Mouse (Mus musculus): ENCODE measurements around the gene Chd6.
"Not testable (repeated sequence)": the region's sequence is repeated elsewhere in the genome, so short reads cannot be mapped to it uniquely, and the experiment has no call there.

Chd6 gene

DNA sequence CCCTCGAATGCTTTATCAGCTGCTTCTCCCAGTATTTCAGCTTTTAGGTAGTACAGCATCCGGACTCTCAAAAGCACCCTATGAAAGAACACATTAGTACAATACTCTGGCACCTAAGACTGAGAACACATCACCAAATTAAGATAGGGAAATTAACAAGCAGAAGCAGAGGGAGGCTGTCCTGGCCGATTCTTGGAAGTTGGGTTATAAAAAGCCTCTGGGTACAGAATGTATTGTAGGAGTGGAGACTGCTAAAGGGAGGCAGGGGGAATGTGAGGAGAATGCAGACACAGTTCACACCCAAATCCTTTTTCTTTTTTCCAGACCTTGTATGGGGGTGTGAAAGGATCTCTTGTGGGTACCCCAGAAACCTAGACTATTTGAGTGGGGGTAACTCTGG is 126.2 kb downstream of the Chd6 start:
- no peak for DNase-seq (ENCODE audit: low spot score)

DNA sequence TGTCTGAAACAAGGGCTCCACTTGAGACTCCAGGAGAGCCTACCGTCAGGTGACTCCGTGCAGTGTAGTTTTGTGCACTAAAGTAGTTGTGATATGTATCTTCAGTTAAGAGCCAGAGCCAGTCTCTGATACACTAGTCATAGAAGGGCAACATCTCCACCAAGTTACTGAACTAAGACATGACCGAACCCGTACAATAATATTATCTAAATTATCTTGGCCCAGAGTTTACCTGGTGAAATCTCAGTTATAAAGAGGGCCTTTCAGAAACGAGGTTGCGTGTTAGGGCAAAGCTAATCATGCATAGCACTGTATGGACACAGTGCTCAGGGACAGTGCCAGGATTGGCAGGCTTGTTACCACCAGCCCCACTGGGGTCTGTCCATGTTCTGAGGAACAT is 127.1 kb downstream of the Chd6 start:
- DNase-seq (ENCODE audit: low spot score) = no peak

DNA sequence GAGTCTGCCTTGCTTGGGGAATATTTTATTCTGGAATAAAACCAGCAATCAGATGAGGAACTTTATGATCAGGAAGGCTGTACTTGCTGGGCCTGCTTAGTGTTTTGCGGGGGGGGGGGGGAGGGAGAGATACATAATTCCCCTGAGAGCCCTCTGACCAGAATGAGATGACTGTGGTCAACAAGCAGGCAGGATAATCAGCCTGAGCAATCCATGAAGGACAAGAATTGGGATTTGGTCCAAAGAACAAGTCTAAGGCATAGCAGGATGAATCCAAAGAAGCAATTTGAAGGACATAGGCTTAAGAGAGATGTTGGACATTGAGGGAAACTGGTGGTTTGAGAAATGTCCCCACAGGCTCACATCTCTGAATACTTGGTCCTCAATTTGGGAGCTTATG is 130.2 kb downstream of the Chd6 start:
- DNase-seq (ENCODE audit: low spot score) = no peak

DNA sequence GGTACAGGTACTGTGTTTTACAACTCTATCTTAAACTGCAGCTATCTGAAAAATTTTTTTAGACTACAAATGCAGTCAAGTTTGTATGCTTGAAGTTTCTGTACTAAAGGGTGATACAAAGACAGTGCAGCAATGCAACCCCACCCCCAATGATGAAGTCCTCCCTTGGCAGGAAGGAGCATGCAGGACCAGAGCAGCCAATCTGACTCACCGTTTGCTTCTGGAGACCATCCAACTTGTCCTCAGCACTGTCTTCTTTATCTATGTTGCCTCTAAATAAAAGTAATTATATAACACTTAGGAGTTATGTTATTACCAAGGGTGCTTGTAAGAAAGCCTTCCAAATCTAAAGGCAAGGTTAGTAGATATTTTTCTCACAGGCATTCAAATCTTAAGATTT is 131.6 kb downstream of the Chd6 start:
- no peak for DNase-seq (ENCODE audit: low spot score)

DNA sequence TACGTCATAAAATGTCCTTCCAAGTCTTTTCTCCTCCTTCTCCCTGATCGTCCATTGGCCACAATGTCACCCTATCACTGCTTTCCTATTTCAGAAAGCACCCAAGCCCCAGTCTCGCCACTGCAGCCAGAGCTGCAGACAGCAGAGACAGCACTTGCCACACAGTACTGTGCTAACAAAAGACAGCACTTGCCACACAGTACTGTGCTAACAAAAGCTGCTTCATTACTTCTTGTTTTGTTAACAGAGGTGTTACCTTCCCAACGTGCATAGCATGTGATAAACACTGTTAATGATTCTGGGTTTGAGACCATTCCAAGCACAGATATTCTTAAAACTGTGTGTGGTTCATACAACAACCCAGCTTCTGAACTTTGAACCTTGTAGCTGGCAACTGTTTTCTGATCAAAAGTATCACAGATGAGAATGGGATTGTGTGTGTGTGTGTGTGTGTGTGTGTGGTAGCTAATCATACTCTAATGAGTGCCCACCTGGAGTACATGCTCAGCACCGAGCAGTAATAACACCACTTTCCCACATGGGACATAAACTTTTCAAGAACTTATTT is 135.1 kb downstream of the Chd6 start:
- DNase-seq (ENCODE audit: low spot score) = no peak

DNA sequence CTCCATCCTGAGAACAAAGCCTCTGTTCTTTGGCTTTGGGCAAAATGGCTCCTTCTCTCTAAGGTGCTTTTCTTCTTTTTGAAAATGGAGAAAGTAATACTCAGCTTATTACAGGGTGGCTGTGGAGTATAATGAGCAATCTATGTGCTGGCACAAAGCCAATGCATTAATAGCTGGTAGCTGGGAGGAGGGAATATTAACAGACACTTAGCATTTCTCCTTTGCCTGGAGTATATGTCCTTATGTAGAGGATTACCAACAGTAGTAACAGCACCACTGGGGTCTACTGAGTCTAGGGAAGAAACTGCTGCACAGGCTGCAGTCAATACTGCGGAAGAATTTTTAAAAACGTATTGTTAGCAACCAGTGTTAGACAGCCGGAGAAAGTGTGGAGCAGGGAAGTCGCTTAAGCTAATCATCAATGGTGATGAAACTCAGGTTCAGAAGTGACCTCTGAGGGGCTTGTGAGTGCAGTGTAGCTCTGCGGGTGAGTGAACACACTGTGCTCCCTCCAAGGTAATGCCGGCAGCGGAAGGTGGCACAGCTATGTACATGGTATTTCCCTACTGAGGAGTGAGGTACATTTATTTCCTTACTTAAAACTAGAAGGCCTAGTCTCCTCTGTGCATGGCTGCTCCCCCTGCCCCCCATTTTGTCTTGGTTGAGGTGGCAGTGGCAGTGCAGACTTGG is 136.6 kb downstream of the Chd6 start:
- DNase-seq (ENCODE audit: low spot score) = no peak

DNA sequence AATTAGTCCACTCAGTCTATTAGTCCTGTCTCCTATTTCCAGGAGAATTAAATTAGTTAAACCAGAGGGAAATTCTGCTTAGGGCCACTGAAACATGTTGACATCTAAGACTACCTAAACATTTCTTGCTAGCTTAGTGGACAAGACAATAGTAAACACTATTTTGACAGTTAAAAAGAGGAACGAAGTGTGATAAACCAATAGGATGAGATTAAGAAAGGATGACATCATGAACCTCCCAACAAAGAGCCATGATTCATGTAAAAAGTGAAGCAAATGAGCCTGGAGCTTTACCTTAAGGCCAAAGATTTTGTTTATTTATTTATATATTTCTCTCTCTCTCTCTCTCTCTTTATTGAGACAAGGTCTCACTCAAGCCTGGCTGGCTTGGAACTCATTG is 146.7 kb downstream of the Chd6 start:
- no peak for DNase-seq (ENCODE audit: low spot score)

DNA sequence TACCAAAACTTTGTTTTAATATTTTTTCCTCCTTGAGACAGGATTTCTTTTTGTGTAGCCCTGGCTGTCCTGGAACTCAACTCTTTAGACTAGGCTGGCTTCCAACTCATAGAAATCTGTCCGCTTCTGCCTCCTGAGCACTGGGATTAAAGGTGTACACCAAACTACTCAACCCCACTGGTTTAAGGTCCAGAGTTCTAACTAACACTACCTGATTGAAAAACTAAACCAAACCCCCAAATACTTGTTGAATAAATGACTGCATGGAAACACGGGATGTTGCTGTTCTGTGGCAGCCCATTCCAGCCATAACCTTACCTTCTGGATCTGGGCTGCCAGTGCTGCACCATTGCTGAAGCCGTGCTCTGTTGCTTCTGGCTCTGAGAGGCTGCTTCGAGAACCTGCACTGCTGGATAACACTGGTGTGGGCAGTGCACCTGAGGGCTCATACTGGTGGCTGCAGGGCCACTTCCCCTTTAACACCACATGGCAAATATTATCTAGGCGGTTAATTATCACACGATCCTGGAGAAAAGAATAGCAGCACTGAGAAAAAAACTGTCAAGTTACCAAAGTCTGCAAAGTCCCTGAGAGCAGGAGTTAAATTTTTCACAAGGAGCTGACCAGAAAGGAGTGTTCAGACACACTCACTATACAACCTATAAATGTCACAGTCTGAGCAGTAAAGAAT is 147.8 kb downstream of the Chd6 start:
- no peak for DNase-seq (ENCODE audit: low spot score)

DNA sequence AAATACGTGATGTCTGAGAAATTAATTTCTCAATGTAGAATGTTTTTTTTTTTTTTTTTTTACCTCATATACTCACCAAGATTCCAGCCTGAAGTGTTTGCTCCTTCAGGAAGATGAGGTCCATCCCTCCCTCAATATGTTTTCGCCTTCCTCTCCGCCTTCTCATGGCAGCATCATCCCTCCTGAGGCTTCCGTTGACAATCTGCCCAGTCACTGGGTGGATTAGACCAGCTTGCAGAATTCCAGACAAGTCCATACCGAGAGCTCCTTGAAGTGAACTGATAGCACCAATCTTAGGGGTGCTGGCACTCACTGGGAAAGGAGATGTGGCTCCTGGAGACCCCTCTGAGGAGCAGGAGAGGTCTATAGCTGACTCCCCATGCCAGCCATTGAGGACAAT is 149.0 kb downstream of the Chd6 start:
- DNase-seq (ENCODE audit: low spot score) = no peak

DNA sequence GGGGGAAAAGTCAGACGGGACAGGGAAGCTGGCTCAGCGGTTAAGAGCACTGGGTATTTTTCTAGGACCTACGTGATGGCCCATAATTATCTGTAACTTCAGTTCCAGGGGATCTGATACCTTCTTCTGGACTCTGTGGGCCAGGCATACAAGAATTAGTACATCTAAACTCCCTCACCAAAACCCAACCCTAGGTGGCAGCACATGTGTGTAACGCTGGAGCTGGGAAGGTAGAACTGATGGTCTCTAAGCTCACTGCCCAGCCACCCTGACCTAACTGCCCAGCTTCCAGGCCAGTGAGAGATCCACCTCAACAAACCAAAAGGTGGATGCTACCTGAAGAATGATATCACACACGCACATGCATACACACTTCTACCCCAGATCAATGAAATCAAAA is 150.1 kb downstream of the Chd6 start:
- DNase-seq (ENCODE audit: low spot score) = no peak

DNA sequence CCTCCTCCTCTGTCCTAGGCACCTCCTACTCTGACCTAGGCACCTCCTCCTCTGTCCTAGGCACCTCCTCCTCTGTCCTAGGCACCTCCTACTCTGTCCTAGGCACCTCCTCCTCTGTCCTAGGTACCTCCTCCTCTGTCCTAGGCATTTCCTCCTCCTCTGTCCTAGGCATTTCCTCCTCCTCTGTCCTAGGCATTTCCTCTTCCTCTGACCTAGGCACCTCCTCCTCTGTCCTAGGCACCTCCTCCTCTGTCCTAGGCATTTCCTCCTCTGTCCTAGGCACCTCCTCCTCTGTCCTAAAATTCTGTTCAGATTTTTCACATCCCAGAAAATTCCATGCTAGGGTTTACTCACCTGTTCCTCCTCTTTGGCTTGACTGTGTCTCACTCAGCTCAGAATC is 151.1 kb downstream of the Chd6 start:
- not testable (repeated sequence) for DNase-seq (ENCODE audit: low spot score)

DNA sequence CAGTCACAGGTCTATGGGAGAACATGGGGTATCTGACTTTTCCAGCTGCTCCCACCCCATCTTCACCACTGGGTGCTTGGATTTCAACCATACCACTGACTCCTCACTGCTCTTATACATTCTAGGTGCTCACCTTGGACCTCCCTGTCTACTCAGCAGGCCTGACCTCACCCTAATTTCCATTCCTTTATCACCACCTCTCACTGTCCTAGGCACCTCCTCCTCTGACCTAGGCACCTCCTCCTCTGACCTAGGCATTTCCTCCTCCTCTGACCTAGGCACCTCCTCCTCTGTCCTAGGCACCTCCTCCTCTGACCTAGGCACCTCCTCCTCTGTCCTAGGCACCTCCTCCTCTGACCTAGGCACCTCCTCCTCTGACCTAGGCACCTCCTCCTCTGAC is 151.6 kb downstream of the Chd6 start:
- DNase-seq (ENCODE audit: low spot score) = not testable (repeated sequence)

DNA sequence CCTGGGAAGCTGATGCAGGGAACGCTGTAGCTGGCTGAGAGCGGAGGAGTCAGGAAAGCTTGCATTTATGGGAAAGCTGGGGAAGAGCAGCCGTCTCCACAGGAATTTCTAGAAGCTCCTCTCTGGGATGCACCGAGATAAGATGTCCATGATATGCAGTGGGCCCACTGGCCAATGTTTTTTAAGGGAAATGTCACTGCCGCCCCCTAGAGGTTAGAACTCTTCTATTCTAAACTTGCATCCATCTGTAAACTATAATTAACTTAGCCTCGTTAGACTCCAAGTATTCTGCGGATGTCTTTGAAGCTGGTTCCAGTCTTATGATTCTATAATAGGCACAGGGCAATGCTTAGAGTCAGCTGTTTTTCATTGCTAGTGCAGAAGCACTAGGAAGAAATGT is 153.5 kb downstream of the Chd6 start:
- DNase-seq (ENCODE audit: low spot score) = peak; percentile 21

DNA sequence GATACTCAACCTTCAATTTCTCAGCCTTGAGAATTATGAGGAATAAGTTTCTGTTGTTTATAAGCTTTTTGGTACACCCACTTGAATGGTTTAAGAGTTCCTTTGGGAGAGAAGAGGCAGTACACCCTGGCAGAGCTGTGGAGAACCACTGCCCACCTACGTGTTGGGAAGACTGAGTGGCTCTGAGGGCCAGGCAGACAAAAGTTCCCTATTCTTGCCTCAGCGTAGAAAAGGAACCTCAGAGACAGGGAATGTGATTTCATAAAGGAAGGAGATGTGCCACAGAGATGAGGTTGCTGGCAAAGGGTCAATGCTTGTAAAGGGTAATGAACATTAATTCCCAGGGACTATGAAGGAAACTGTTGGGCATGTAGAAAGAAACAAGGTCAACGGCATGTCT is 154.3 kb downstream of the Chd6 start:
- no peak for DNase-seq (ENCODE audit: low spot score)

DNA sequence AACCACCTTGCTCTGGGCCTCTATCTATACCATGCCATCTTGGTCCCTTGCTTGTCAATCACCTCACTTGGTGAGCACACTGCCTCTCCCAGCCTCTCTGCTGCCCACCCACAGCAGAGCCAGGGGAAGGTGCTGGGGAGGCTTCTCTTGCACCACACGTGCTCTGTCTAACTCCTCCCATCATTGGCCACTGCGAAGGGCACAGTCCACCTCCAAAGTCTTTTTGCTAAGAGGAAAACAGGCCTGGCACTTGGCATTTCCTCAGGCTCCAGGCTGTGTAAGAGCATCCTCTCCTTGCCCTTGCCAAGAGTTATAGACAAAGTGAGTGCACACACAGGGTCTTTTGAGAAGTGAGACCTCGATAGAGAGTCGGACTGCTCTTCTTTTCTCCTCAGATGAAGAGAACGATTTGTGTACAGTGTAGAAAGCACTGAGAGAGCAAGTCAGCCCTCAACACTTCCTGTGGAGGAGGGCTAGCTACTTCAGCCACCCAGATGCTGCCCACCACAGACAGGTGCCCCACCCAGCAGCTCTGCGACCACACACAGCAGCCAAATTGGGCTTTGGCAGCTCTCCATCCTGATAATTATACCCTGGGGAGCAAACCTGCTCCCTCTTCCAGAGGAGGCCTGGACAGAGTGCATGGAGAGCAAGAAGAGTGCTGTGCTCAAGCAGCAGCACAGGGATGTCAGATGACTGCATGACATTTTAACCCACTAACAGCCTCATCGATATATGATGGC is 155.6 kb downstream of the Chd6 start:
- no peak for DNase-seq (ENCODE audit: low spot score)

DNA sequence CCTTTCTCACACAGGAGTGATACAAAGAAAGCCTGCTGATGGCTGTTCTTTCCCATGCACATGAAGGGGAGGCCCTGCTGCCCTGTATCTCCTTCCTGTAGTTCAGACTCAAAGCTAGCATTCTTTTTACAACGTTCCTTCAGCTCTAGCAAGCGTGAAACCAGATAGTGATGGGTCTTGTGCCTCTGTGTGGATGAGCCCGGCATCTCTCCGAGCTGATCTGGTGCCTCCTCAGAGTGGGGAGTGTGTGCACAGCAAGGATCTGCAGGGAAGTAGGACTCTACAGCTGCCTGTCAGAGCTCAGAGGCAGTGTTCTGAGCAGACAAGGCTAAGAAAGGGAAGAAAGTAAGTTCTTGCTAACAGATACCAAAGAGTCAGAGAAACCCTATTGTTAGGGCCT is 157.3 kb downstream of the Chd6 start:
- no peak for DNase-seq (ENCODE audit: low spot score)

DNA sequence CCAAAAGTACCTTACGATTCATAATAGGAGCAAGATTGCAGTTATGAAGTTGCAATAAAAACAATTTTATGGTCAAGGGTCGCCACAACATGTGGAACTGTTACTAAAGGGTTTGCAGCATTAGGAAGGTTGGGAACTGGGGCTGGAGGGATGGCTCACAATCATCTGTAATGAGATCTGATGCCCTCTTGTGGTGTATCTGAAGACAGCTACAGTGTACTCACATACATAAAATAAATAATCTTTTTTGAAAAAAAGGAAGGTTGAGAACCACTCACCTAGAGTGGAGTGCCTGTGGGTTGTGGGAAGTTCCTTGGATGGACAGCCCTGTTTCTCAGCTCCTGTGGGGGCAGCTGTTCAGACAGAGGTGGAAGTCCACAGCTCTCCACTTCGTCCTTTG is 166.4 kb downstream of the Chd6 start:
- peak; percentile 25 for DNase-seq (ENCODE audit: low spot score)

DNA sequence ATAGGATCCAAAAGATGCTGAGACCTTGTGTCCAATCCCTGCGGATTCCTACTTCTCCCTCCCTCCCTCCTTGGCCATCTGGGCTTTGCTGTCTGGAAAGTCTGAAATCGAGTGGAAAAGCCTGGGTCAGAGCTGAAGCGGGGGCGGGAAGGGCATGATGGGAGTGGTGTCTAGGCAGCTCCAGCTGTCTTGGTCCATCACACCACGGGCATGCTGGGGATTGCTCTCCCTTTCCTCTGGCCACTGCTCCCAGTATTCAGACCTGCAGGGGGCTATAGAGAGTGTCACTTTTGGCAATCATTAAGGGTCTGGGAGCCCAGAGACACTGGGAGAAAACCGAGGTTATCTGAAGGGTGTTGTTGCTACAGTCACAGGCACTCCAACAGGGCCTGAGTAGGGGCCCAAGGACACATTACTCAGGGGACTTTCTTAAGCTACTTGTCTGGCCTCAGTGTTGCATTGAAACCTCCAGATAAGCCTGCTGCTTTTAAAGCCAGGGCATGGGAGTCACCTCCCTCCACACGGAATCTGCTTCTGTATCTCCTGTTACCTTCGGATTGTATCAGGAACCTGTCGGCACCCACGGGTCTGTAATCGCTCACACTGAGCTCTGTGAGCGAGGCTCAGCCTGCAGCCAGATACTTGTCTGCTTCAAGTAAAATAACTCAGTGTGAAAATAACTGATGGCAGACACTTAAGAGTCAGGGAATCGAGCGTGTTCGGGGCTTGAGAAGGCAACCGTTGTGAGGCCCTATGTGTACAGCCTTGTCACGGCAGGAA is 167.8 kb downstream of the Chd6 start:
- DNase-seq (ENCODE audit: low spot score) = no peak

DNA sequence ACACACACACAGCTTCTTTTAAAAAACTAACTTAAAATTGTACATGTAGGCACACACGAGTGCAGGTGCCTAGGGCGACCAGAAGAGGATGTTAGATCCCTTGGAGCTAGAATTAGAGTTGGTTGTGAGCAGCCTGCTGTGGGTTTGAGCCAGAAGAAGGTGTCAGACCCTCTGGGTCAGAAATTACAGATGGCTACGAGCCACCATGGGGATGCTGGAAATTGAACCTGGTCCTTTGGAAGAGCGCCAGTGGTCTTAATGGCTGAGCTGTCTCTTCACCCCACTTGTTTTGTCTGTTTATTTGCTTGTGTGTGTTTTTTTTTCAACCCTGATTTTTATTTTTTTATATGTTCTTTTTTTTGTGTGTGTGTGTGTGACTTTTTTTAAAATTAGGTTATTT is 174.4 kb downstream of the Chd6 start:
- DNase-seq (ENCODE audit: low spot score) = no peak

DNA sequence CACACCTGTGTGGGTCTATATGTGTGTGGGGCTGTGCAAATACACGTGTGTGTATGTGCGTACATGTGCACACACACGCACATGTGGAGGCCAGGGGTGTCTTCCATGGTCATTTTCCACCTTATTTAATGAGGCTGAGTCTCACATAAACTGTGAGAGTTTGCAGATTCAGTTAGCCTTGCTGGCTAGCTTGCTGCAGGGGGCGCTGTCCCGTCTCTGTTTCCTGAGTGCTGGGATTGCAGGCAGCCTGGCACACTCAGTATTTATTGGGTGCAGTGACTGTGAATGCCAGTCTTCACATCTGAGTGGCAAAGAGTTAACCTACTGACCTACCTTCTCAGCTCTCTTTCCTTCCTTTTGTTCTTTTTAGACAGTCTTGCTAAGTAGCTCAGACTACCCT is 175.0 kb downstream of the Chd6 start:
- DNase-seq (ENCODE audit: low spot score) = peak; percentile 36

DNA sequence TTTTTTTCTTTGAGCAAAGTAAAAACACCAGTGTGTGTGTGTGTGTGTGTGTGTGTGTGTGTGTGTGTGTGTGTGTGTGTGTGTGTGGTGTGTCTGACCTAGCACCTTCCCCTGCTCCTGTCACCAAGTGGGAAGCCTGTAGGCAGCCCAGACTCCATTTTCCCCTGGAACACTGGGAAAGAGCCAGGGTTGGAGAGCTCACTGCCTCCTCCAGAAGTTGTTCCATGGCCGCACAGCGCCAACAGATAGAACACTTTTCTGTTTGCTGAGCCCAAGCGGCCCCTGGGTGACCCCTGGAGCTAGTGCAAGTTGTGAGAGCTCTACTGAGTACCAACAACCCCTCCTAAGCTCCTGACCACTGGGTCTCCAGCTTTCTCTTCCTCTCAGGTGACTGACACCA is 175.9 kb downstream of the Chd6 start:
- DNase-seq (ENCODE audit: low spot score) = no peak

DNA sequence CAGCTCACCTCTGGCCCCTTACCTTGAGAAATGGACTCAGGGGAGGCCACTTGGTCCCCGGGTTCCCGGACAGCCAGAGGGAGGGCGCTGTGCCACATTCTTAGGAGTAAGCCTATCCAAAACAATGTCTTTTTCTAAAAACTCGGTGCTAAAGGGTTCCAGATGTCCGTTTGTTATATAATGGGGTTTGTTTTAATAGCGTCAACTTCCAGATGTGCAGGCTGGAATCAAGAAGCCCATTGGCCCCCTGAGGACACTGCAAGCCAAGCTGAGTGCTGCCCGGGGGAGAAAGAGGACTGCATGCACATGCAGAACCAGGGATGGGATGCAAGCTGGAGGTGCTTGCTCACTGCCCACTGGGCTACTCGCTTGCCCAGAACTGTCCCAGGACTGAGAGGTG is 176.6 kb downstream of the Chd6 start:
- DNase-seq (ENCODE audit: low spot score) = peak; percentile 47
